Mouse (Mus musculus): ENCODE results near the gene Dkkl1. TPM values are rescaled to one million over a fixed set of nuclear protein-coding genes. Genes with fewer than 3 reads are reported as not detected.

Dkkl1 gene
- total and polyA plus RNA-seq, 3 experiments = 9.2 to 32.0 TPM; not detected in 1

DNA sequence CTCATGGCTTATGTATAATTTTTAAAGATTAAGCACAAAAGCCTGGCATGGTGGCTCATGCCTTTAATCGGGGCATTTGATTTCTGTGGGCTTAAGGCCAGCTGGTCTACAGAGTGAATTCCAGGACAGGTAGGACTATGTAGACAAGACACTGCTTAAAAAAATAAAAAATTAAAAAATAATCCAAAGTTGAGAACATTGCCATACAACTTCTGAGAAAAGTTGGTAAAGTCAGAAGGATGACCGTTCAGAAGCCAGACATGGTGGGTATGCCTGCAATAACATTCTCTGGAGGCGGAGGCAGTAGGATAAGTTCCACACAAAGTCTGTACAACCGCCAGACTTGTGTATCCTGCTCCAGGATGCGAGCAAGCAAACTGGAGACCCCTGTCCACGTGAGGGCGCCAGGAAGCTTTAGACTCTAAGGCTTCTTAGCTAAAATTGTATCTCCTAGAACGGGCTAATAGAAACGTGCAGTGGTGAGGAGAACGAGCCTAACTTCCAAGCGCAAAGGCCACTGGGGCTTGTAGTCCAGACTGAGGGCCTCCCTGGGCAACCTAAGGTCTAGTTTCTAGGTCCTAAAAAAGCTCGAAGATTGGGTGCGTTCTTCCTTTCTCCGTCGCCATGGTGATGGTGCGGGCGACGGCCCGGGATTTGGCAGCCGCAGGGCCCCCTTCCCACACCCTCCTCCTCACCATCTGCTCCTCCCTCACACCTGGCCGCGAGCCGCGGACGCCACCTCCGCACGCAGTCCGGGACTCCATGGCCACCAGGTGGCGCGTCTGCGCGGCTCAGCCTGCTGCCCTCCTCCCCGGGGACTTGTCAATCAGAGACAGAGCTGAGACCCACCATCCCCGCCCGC, 50.1 kb downstream of the Dkkl1 start:
- no peaks in the 10 kb centered on the region; a peak in 2 of 4 replicates for H3K4me1 ChIP-seq (ENCODE audit: control insufficient read depth in 1 of 2, insufficient read depth in 2 of 2, low read length in 2 of 2)
- DNase-seq (ENCODE audit: low read depth, low spot score) = peak; percentile 96
- peaks cover 0 to 4% of the 10 kb centered on the region in 2 experiments; a peak in 1 of 4 replicates for H3K36me3 ChIP-seq (ENCODE audit: control insufficient read depth in 1 of 2, insufficient read depth in 2 of 2, low read length in 2 of 2)
- H3K79me2 ChIP-seq (ENCODE audit: control insufficient read depth, insufficient read depth, low read length, poor library complexity) = no peaks in the 10 kb centered on the region
- H3K4me3 ChIP-seq (ENCODE audit: control insufficient read depth in 1 of 2, insufficient read depth in 1 of 2, low read depth in 2 of 2, low read length in 2 of 2) = peak overlapping the region; percentile 6 to 10; a peak in 1 of 4 replicates
- H3K9ac ChIP-seq (ENCODE audit: control insufficient read depth, low read depth, low read length, poor library complexity, severe bottlenecking) = peak overlapping the region; percentile 56
- H3K27ac ChIP-seq (ENCODE audit: control insufficient read depth, low read depth, low read length) = peak overlapping the region; percentile 49; the same call in 1 of the 2 replicates
- peaks cover 4 to 9% of the 10 kb centered on the region in 2 experiments for H3K27me3 ChIP-seq (ENCODE audit: control insufficient read depth in 1 of 2, insufficient read depth in 2 of 2, low read length in 2 of 2)
- no peaks in the 10 kb centered on the region for H3K9me3 ChIP-seq (replicated peaks; ENCODE audit: insufficient read depth, low read length)
- no peak for TF ChIP-seq GATA1 (IDR thresholded peaks at IDR 0.05; ENCODE audit: low read depth, low read length)
- 0 out of 2 replicates have a peak, but pooled peaks have one; percentile 26 for TF ChIP-seq NRF1 (IDR thresholded peaks at IDR 0.05; ENCODE audit: insufficient read depth, low read depth, low read length, poor library complexity, severe bottlenecking)
- no peak for TF ChIP-seq ZNF384 (IDR thresholded peaks at IDR 0.05; ENCODE audit: low read depth, low read length)
- no peak for TF ChIP-seq CHD1 (IDR thresholded peaks at IDR 0.05; ENCODE audit: low read depth, low read length)
- peak; percentile 43; the same call in 1 of the 2 replicates for TF ChIP-seq ETS1 (IDR thresholded peaks at IDR 0.05; ENCODE audit: low read depth, low read length)
- no peak for TF ChIP-seq POLR2AphosphoS5 (IDR thresholded peaks at IDR 0.05; ENCODE audit: borderline replicate concordance, low read depth, low read length)
- peak; percentile 95 for TF ChIP-seq HCFC1 (IDR thresholded peaks at IDR 0.05; ENCODE audit: low read depth, low read length)
- TF ChIP-seq SMC3 (IDR thresholded peaks at IDR 0.05; ENCODE audit: low read depth, low read length) = peak; percentile 82
- peak; percentile 76; the same call in 1 of the 2 replicates for TF ChIP-seq BHLHE40 (IDR thresholded peaks at IDR 0.05; ENCODE audit: borderline replicate concordance, low read depth, low read length)
- TF ChIP-seq TCF12 (IDR thresholded peaks at IDR 0.05; ENCODE audit: low read depth, low read length) = peak; percentile 30; the same call in 1 of the 2 replicates
- no peak for TF ChIP-seq ZKSCAN1 (IDR thresholded peaks at IDR 0.05; ENCODE audit: low read depth, low read length)
- TF ChIP-seq NELFE (IDR thresholded peaks at IDR 0.05; ENCODE audit: low read depth, low read length) = no peak
- TF ChIP-seq MAFK (IDR thresholded peaks at IDR 0.05; ENCODE audit: borderline replicate concordance, low read depth, low read length) = no peak
- TF ChIP-seq TBP (IDR thresholded peaks at IDR 0.05; ENCODE audit: low read depth, low read length) = no peak
- no peak for TF ChIP-seq MYB (IDR thresholded peaks at IDR 0.05; ENCODE audit: low read depth, low read length)
- TF ChIP-seq USF1 (IDR thresholded peaks at IDR 0.05; ENCODE audit: low read depth, low read length) = peak; percentile 77
- no peak for TF ChIP-seq UBTF (IDR thresholded peaks at IDR 0.05; ENCODE audit: borderline replicate concordance, insufficient read depth, low read depth, low read length)
- TF ChIP-seq RAD21 (IDR thresholded peaks at IDR 0.05; ENCODE audit: low read depth, low read length) = peak; percentile 48
- no peak; a peak in 1 of 4 replicates for TF ChIP-seq POLR2A (IDR thresholded peaks at IDR 0.05; ENCODE audit: control insufficient read depth in 1 of 2, insufficient read depth in 1 of 2, low read depth in 1 of 2, low read length in 2 of 2, poor library complexity in 1 of 2)
- peak; percentile 86 for TF ChIP-seq SIN3A (IDR thresholded peaks at IDR 0.05; ENCODE audit: low read length)
- no peak; a peak in 1 of 4 replicates for TF ChIP-seq EP300 (IDR thresholded peaks at IDR 0.05; ENCODE audit: low read depth in 1 of 2, low read length in 2 of 2)
- no peak for TF ChIP-seq USF2 (IDR thresholded peaks at IDR 0.05; ENCODE audit: borderline replicate concordance in 1 of 2, insufficient read depth in 1 of 2, low read depth in 1 of 2, low read length in 2 of 2)
- peak; percentile 39 for TF ChIP-seq ZC3H11A (IDR thresholded peaks at IDR 0.05; ENCODE audit: low read depth, low read length)
- peak; percentile 69; the same call in 1 of the 2 replicates for TF ChIP-seq MAX (IDR thresholded peaks at IDR 0.05; ENCODE audit: low read length)
- TF ChIP-seq POLR2AphosphoS2 (IDR thresholded peaks at IDR 0.05; ENCODE audit: low read length) = no peak
- TF ChIP-seq MYC (IDR thresholded peaks at IDR 0.05; ENCODE audit: low read depth, low read length) = peak; percentile 89; the same call in 1 of the 2 replicates
- no peak for TF ChIP-seq ZMIZ1 (IDR thresholded peaks at IDR 0.05; ENCODE audit: low read depth, low read length)
- no peak; the same call in none of the 2 replicates for TF ChIP-seq MAZ (IDR thresholded peaks at IDR 0.05; ENCODE audit: low read depth, low read length)
- no peak for TF ChIP-seq CHD2 (IDR thresholded peaks at IDR 0.05; ENCODE audit: low read length)
- TF ChIP-seq MXI1 (IDR thresholded peaks at IDR 0.05; ENCODE audit: low read depth, low read length) = peak; percentile 88
- TF ChIP-seq CTCF (IDR thresholded peaks at IDR 0.05 in 2 of 3, conservative IDR thresholded peaks at IDR 0.05 in 1 of 3; ENCODE audit: control insufficient read depth in 1 of 3, insufficient read depth in 1 of 3, low read depth in 2 of 3, low read length in 3 of 3, poor library complexity in 1 of 3, severe bottlenecking in 1 of 3) = peak; percentile 72 to 94 (median 82)
- TF ChIP-seq ELF1 (IDR thresholded peaks at IDR 0.05; ENCODE audit: low read depth, low read length) = peak; percentile 7; the same call in 1 of the 2 replicates
- TF ChIP-seq GABPA (IDR thresholded peaks at IDR 0.05; ENCODE audit: low read depth, low read length) = no peak
- TF ChIP-seq MEF2A (IDR thresholded peaks at IDR 0.05; ENCODE audit: extremely low read depth, insufficient replicate concordance, low read depth, low read length, poor library complexity, severe bottlenecking) = no peak
